In genomic region chr19:20797558-20798101, GRCm38 (mm10) we compare ENCODE assay signal across 8 mouse cellular contexts.
A peak's percentile ranks its signal among the peaks of the same experiment; 100 is the strongest.
DNase-seq lines count a peak whose midpoint lies in the region; ATAC-seq and TF ChIP-seq lines count a peak whose summit lies in the region.

No protein-coding gene starts in this region.

- no peaks in the 10 kb centered on the region for H3K27me3 ChIP-seq in E14TG2a.4 (ENCODE audit: insufficient read depth, low read length)
- no peaks in the 10 kb centered on the region for H3K27me3 ChIP-seq in heart, embryonic 11.5 days (ENCODE audit: control insufficient read depth, insufficient read depth, low read length)

- no peaks in the 10 kb centered on the region for H3K36me3 ChIP-seq in E14TG2a.4 (ENCODE audit: insufficient read depth, low read length)
- H3K36me3 ChIP-seq in heart, embryonic 11.5 days (ENCODE audit: control insufficient read depth, insufficient read depth, low read length): no peaks in the 10 kb centered on the region

- DNase-seq in layer of hippocampus, adult 2 months (ENCODE audit: low spot score in 2 of 2): peak; percentile 40 to 44
- DNase-seq in layer of hippocampus, postnatal 10 days (ENCODE audit: low spot score in 2 of 2): no peak
- DNase-seq in ZHBTc4 (ENCODE audit: low read depth, low spot score): peak; percentile 39
- DNase-seq in retina, embryonic 14.5 days (ENCODE audit: low spot score): peak; percentile 79
- no peak for DNase-seq in adrenal gland, postnatal 36 days

- 44% methylated on average over 6 of the region's 6 CpGs for WGBS in heart, embryonic 11.5 days (ENCODE audit: insufficient replicate concordance)

- TF ChIP-seq CTCF in layer of hippocampus, adult 2 months (conservative IDR thresholded peaks at IDR 0.05): peak; percentile 83
- TF ChIP-seq CTCF in E14TG2a.4 (conservative IDR thresholded peaks at IDR 0.05; ENCODE audit: low read length): peak; percentile 35

- peak; percentile 74 to 77 for ATAC-seq in hematopoietic stem cell, adult 5-6 weeks (replicated peaks in 1 of 2; ENCODE audit: insufficient read depth in 1 of 2, low FRiP score in 2 of 2, low TSS enrichment in 1 of 2, low read depth in 1 of 2, poor library complexity in 2 of 2, severe bottlenecking in 2 of 2)
- no peak for ATAC-seq in heart, embryonic 11.5 days (replicated peaks; ENCODE audit: insufficient number of reproducible peaks, low FRiP score, low TSS enrichment)

- H3K9me3 ChIP-seq in E14TG2a.4 (ENCODE audit: low read length): no peaks in the 10 kb centered on the region
- no peaks in the 10 kb centered on the region for H3K9me3 ChIP-seq in heart, embryonic 11.5 days (replicated peaks; ENCODE audit: control insufficient read depth, low read length)

- H3K9ac ChIP-seq in heart, embryonic 11.5 days (ENCODE audit: low read depth, low read length): no peak overlapping the region

- H3K27ac ChIP-seq in layer of hippocampus, adult 2 months: no peak overlapping the region
- H3K27ac ChIP-seq in heart, embryonic 11.5 days (ENCODE audit: low read depth, low read length): no peak overlapping the region

- no peaks in the 10 kb centered on the region for H3K4me1 ChIP-seq in E14TG2a.4 (replicated peaks; ENCODE audit: low read depth, low read length)
- H3K4me1 ChIP-seq in heart, embryonic 11.5 days (ENCODE audit: control insufficient read depth, insufficient read depth, low read length): no peaks in the 10 kb centered on the region

- no peak overlapping the region for H3K4me3 ChIP-seq in layer of hippocampus, adult 2 months
- H3K4me3 ChIP-seq in E14TG2a.4 (replicated peaks; ENCODE audit: low read length): no peak overlapping the region
- H3K4me3 ChIP-seq in heart, embryonic 11.5 days (ENCODE audit: low read depth, low read length): no peak overlapping the region

- no peak overlapping the region for H3K4me2 ChIP-seq in heart, embryonic 11.5 days

Comparison
In these comparisons a context has a peak if more than half of its experiments do, and no peak if none do; other contexts are left out.
1. DNase-seq: peak in layer of hippocampus, adult 2 months (2 of 2), ZHBTc4 (single experiment) and retina, embryonic 14.5 days (single experiment); none in layer of hippocampus, postnatal 10 days (0 of 2) and adrenal gland, postnatal 36 days (0 of 2).